Mouse (Mus musculus): ENCODE data around the gene Ubl7. TPM values are rescaled to one million over a fixed set of nuclear protein-coding genes. Genes with fewer than 3 reads are reported as not detected.

The Ubl7 gene
- polyA plus RNA-seq, 1 experiment, result 22.3 TPM

DNA sequence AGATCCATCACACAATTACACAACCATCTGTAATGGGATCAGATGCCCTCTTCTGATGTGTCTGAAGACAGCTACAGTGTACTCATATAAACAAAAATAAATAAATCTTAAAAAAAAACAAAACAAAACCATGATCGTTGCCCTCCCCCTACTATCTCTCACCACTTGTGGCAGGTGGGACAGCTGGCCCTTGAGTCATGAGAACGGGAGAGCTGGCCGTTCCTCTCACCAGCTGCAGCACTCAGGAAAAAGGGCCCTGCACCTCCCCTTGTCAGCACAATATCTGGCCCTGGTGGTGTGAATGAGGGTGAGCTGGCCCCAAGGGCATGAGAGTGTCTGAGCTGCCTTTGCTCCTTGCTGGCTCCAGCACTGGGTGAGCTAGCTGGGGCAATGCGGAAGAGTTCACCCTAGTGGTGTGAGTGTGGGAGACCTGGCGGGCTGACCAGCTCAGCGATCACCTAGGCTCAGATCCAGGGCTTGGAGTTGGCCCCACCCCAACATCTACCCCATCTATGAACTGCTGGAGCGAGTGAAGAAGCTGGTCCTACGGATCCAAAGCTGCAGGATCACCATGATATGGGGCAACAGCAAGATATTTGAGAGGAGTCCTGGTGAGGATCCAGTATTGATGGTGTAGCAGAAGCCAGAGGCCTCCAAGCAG, 7.1 kb upstream of the Ubl7 start:
- peaks cover 4% of the 10 kb centered on the region for H3K4me1 ChIP-seq (ENCODE audit: control insufficient read depth)
- peaks cover 3% of the 10 kb centered on the region; the same call in 1 of the 2 replicates for H3K27me3 ChIP-seq (ENCODE audit: control insufficient read depth)
- TF ChIP-seq GATA1 (IDR thresholded peaks at IDR 0.05; ENCODE audit: low read length) (no peak), TAL1 (IDR thresholded peaks at IDR 0.05; ENCODE audit: low read length) (no peak)
- H3K36me3 ChIP-seq (ENCODE audit: control insufficient read depth), result no peaks in the 10 kb centered on the region
- no peaks in the 10 kb centered on the region for H3K9me3 ChIP-seq (ENCODE audit: control insufficient read depth, low read length)
- no peak overlapping the region for H3K4me3 ChIP-seq (replicated peaks)

DNA sequence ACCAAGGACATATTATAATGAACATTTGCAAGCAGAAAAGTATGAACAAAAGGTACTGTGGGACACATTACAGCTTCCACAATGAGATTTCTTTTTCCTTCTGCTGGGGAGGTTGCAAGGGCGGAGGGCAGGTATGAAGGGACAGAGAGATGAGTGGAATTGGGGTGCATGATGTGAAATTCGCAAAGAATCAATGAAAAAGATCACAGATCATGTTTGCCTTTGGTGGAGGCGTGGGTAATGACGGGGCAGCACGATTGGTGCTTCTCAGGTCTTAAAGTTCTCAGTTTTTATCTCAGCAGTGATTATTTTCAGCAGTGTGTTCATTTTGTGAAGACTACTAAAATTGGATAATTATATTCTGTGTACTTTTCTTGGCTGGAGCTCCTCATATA, 6.5 kb upstream of the Ubl7 start:
- TF ChIP-seq TAL1 (IDR thresholded peaks at IDR 0.05; ENCODE audit: low read length) (no peak), GATA1 (IDR thresholded peaks at IDR 0.05; ENCODE audit: low read length) (no peak)
- no peak overlapping the region for H3K4me3 ChIP-seq (replicated peaks)

DNA sequence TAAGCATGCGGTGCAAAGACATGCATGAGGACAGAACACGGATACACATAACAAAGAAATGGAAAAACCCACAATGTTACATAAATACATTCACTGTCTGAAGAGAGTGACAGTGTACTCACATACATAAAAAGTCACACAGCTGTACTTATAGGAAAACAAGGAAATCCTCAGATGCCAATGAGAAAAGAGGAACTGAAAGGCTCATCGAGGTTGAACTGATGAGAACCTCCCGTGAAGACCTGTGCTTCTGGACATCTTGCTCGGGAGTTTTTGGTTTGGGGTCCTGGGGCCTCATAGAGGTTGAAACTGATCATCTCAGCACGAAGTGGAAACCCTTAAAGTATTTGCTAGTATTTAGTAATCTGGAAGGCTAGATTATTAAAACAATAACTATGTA, 3.6 kb upstream of the Ubl7 start:
- H3K9me3 ChIP-seq (ENCODE audit: control insufficient read depth, low read length), result no peaks in the 10 kb centered on the region
- H3K4me1 ChIP-seq (ENCODE audit: control insufficient read depth), result peaks cover 18% of the 10 kb centered on the region
- H3K27me3 ChIP-seq (ENCODE audit: control insufficient read depth), result 0 out of 2 replicates have a peak, but pooled peaks cover 3% of the 10 kb centered on the region
- no peak for TF ChIP-seq TAL1 (IDR thresholded peaks at IDR 0.05; ENCODE audit: low read length)
- TF ChIP-seq GATA1 (IDR thresholded peaks at IDR 0.05; ENCODE audit: low read length), result no peak
- H3K4me3 ChIP-seq (replicated peaks), result no peak overlapping the region
- no peaks in the 10 kb centered on the region for H3K36me3 ChIP-seq (ENCODE audit: control insufficient read depth)

More for the DNA sequence above, 6.5 kb upstream of the Ubl7 start:
- Histone ChIP-seq H3K4me1 (ENCODE audit: control insufficient read depth) (peaks cover 4% of the 10 kb centered on the region), H3K36me3 (ENCODE audit: control insufficient read depth) (no peaks in the 10 kb centered on the region), H3K27me3 (ENCODE audit: control insufficient read depth) (peaks cover 3% of the 10 kb centered on the region; the same call in 1 of the 2 replicates), H3K9me3 (ENCODE audit: control insufficient read depth, low read length) (no peaks in the 10 kb centered on the region)

DNA sequence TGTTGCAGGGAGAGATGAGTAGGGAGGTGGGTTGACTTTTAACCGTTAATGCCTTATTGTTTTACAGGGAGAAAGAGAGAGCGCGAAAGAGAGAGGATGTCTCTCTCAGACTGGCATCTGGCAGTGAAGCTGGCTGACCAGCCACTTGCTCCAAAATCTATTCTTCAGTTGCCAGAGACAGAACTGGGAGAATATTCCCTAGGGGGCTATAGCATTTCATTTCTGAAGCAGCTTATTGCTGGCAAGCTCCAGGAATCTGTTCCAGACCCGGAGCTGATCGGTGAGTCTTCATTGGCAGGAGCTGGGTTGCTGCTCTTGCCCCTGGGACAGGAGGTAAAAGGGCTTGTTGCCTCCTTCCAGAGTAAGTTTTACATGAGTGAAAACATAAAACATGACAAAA, 1.8 kb downstream of the Ubl7 start:
- Histone ChIP-seq H3K27me3 (ENCODE audit: control insufficient read depth) (no peaks in the 10 kb centered on the region), H3K4me3 (replicated peaks) (no peak overlapping the region), H3K4me1 (ENCODE audit: control insufficient read depth) (peaks cover 18% of the 10 kb centered on the region), H3K9me3 (ENCODE audit: control insufficient read depth, low read length) (no peaks in the 10 kb centered on the region), H3K36me3 (ENCODE audit: control insufficient read depth) (peaks cover 31% of the 10 kb centered on the region)
- no peak for TF ChIP-seq GATA1 (IDR thresholded peaks at IDR 0.05; ENCODE audit: low read length)
- TF ChIP-seq TAL1 (IDR thresholded peaks at IDR 0.05; ENCODE audit: low read length), result no peak

DNA sequence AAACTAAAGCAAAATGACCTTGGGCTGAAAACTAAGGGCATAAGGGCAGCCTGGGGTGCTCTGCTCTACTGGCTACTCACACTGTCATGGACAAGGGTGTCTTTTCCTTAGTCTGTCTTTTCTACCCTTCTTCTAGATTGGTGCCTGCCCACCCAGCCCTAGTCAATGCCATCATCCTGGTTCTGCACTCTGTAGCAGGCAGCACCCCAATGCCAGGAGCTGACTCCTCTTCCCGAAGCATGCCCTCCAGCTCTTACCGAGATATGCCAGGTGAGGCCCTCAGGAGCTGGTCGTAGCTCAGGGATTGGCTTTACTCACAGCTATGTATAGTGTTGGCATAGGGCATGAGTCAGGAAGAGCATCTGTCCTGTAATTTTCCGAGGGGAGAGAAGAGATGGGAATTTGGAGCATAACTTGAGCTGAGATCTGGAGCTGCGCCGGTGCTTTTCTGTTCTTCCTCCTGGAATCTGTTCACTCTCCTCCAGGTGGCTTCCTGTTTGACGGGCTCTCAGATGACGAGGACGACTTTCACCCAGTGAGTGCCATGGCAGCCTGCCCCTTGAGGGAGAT, 10.8 kb downstream of the Ubl7 start:
- no peaks in the 10 kb centered on the region for H3K27me3 ChIP-seq (ENCODE audit: control insufficient read depth)
- no peaks in the 10 kb centered on the region for H3K9me3 ChIP-seq (ENCODE audit: control insufficient read depth, low read length)
- H3K36me3 ChIP-seq (ENCODE audit: control insufficient read depth), result peaks cover 82% of the 10 kb centered on the region
- no peaks in the 10 kb centered on the region for H3K4me1 ChIP-seq (ENCODE audit: control insufficient read depth)
- TF ChIP-seq GATA1 (IDR thresholded peaks at IDR 0.05; ENCODE audit: low read length) (no peak), TAL1 (IDR thresholded peaks at IDR 0.05; ENCODE audit: low read length) (no peak)
- H3K4me3 ChIP-seq (replicated peaks), result no peak overlapping the region

DNA sequence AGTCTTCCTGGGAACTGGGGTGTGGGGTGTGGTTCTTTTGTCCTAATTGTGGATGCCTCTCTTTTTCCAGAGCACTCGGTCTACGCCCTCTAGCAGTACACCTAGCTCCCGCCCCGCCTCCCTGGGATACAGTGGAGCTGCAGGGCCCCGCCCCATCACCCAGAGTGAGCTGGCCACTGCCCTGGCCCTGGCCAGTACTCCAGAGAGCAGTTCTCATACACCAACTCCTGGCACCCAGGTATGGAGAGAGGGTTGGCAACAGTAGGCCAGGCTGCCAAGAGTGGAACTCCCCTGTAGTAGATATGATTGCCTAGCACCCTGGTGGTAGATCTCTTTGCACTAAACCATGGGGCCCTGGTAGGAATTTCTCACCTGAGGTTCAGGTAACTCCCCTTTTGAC, 11.6 kb downstream of the Ubl7 start:
- Histone ChIP-seq H3K9me3 (ENCODE audit: control insufficient read depth, low read length) (no peaks in the 10 kb centered on the region), H3K36me3 (ENCODE audit: control insufficient read depth) (peaks cover 84% of the 10 kb centered on the region), H3K4me3 (replicated peaks) (no peak overlapping the region), H3K4me1 (ENCODE audit: control insufficient read depth) (no peaks in the 10 kb centered on the region), H3K27me3 (ENCODE audit: control insufficient read depth) (no peaks in the 10 kb centered on the region)
- TF ChIP-seq TAL1 (IDR thresholded peaks at IDR 0.05; ENCODE audit: low read length) (no peak), GATA1 (IDR thresholded peaks at IDR 0.05; ENCODE audit: low read length) (no peak)

DNA sequence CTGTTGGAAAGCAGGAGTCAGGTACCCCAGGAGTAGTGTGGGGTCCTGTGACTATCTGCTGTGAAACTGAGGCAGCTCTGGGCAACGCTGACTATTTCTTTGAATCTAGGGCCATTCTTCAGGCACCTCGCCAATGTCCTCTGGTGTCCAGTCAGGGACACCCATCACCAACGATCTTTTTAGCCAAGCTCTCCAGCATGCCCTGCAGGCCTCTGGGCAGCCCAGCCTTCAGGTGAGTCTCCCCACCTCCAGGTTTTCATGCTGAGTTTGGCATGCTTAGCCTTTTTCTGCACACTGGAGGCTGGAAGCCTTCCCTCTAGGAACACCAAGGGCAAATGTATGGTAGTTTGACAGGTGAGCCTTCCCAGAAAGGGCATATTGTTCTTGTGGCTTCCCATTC, 12.3 kb downstream of the Ubl7 start:
- no peaks in the 10 kb centered on the region for H3K27me3 ChIP-seq (ENCODE audit: control insufficient read depth)
- peaks cover 86% of the 10 kb centered on the region for H3K36me3 ChIP-seq (ENCODE audit: control insufficient read depth)
- H3K4me1 ChIP-seq (ENCODE audit: control insufficient read depth), result no peaks in the 10 kb centered on the region
- H3K4me3 ChIP-seq (replicated peaks), result no peak overlapping the region
- H3K9me3 ChIP-seq (ENCODE audit: control insufficient read depth, low read length), result no peaks in the 10 kb centered on the region
- no peak for TF ChIP-seq GATA1 (IDR thresholded peaks at IDR 0.05; ENCODE audit: low read length)
- no peak for TF ChIP-seq TAL1 (IDR thresholded peaks at IDR 0.05; ENCODE audit: low read length)

DNA sequence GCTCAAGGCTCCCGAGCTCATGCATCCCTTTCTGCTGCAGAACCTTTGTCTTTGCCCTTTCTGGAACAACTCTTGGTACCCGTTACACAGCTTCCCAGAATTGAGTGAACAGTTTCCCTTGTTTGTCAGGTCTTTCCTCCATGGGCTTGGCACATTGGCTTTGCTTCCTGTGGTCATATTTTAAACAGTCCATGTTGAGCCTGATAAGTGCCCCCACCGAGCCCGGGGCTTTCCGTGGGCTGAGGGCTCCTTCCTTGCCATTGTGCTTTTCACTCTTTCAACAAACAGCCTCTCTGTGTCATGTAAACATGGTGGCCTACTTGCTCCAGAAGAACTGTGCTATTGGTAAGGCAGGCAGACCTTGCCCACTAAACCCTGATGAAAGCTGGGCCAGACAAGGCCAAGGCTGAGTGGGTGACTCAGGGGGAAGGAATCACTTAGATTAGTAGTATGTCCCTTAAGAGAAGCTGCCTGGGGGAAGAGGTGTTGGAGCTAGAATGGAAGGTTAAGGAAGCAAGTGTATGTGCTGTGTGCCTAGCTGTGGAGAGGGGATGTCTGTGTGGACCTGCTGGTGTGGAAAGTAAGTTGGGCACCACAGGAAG, 20.5 kb downstream of the Ubl7 start:
- TF ChIP-seq TAL1 (IDR thresholded peaks at IDR 0.05; ENCODE audit: low read length), result no peak
- no peak for TF ChIP-seq GATA1 (IDR thresholded peaks at IDR 0.05; ENCODE audit: low read length)
- no peaks in the 10 kb centered on the region for H3K9me3 ChIP-seq (ENCODE audit: control insufficient read depth, low read length)
- H3K4me1 ChIP-seq (ENCODE audit: control insufficient read depth), result no peaks in the 10 kb centered on the region
- H3K36me3 ChIP-seq (ENCODE audit: control insufficient read depth), result peaks cover 30% of the 10 kb centered on the region
- no peak overlapping the region for H3K4me3 ChIP-seq (replicated peaks)
- no peaks in the 10 kb centered on the region for H3K27me3 ChIP-seq (ENCODE audit: control insufficient read depth)

DNA sequence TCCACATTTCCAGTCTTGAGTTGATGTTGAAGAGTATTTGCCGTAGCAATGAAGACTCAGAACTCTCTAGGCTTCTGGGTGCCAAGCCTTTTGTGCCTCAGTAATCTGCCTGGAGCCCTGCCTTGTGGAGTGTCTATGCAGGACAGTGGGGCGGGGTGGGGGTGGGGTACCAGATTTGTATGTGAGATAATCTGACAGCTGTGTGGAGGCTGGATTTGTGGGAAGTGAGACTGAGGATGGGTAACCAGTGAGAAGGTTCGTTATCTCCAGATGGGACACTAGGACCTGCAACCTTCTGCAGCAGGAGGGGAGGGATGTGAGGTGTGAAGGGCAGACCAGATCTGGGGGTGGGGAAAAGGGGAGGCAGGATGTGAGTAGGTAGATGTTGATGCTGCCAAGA, 21.5 kb downstream of the Ubl7 start:
- no peak overlapping the region for H3K4me3 ChIP-seq (replicated peaks)
- H3K27me3 ChIP-seq (ENCODE audit: control insufficient read depth), result peaks cover 6% of the 10 kb centered on the region
- no peaks in the 10 kb centered on the region for H3K9me3 ChIP-seq (ENCODE audit: control insufficient read depth, low read length)
- TF ChIP-seq GATA1 (IDR thresholded peaks at IDR 0.05; ENCODE audit: low read length) (no peak), TAL1 (IDR thresholded peaks at IDR 0.05; ENCODE audit: low read length) (no peak)
- H3K4me1 ChIP-seq (ENCODE audit: control insufficient read depth), result no peaks in the 10 kb centered on the region
- peaks cover 23% of the 10 kb centered on the region for H3K36me3 ChIP-seq (ENCODE audit: control insufficient read depth)
